Mouse (Mus musculus) testis, postnatal 14 days (tissue): ENCODE data around the gene Tango6.

ENCODE experiments used
- DNase-seq: peaks from one replicate; pipeline ENCODE4 v3.0.0; 2021; ENCODE audit warnings: low spot score

The Tango6 gene

GRCm38 (mm10) chr8:106682971-106683668 is at the start of gene Tango6:
Gene Tango6, plus strand, starts transcription at chr8:106683068.
- DNase-seq, result peak; percentile 93

- DNase-seq, result peak; percentile 80
Observed at GRCm38 (mm10) chr8:106633361-106634158, 49.3 kb upstream of the Tango6 start.

GRCm38 (mm10) chr8:106635284-106635683 is 47.6 kb upstream of the Tango6 start:
- DNase-seq, result no peak

GRCm38 (mm10) chr8:106637446-106637845 is 45.4 kb upstream of the Tango6 start:
- no peak for DNase-seq

GRCm38 (mm10) chr8:106638768-106639295 is 44.0 kb upstream of the Tango6 start:
- no peak for DNase-seq

- DNase-seq, result no peak
Observed at GRCm38 (mm10) chr8:106640212-106640611, 42.7 kb upstream of the Tango6 start.

- no peak for DNase-seq
Observed at GRCm38 (mm10) chr8:106640921-106641320, 41.9 kb upstream of the Tango6 start.

GRCm38 (mm10) chr8:106642172-106642571 is 40.7 kb upstream of the Tango6 start:
- no peak for DNase-seq

GRCm38 (mm10) chr8:106643100-106643499 is 39.8 kb upstream of the Tango6 start:
- no peak for DNase-seq

GRCm38 (mm10) chr8:106644957-106645356 is 37.9 kb upstream of the Tango6 start:
- DNase-seq, result no peak

- no peak for DNase-seq
Observed at GRCm38 (mm10) chr8:106646153-106646552, 36.7 kb upstream of the Tango6 start.

- no peak for DNase-seq
Observed at GRCm38 (mm10) chr8:106646731-106647130, 36.1 kb upstream of the Tango6 start.

- peak; percentile 44 for DNase-seq
Observed at GRCm38 (mm10) chr8:106647387-106647786, 35.5 kb upstream of the Tango6 start.

- no peak for DNase-seq
Observed at GRCm38 (mm10) chr8:106648421-106648820, 34.4 kb upstream of the Tango6 start.

GRCm38 (mm10) chr8:106651994-106652393 is 30.9 kb upstream of the Tango6 start:
- no peak for DNase-seq

GRCm38 (mm10) chr8:106656046-106656445 is 26.8 kb upstream of the Tango6 start:
- no peak for DNase-seq

- DNase-seq, result no peak
Observed at GRCm38 (mm10) chr8:106672786-106673185, 10.1 kb upstream of the Tango6 start.

GRCm38 (mm10) chr8:106674318-106674717 is 8.6 kb upstream of the Tango6 start:
- peak; percentile 18 for DNase-seq

- DNase-seq, result no peak
Observed at GRCm38 (mm10) chr8:106674894-106675293, 8.0 kb upstream of the Tango6 start.

- DNase-seq, result no peak
Observed at GRCm38 (mm10) chr8:106684387-106684786, 1.5 kb downstream of the Tango6 start.

- DNase-seq, result no peak
Observed at GRCm38 (mm10) chr8:106687479-106687878, 4.6 kb downstream of the Tango6 start.

GRCm38 (mm10) chr8:106697748-106698248 is 14.9 kb downstream of the Tango6 start:
- no peak for DNase-seq

- DNase-seq, result peak; percentile 57
Observed at GRCm38 (mm10) chr8:106699588-106699987, 16.7 kb downstream of the Tango6 start.
